Mouse (Mus musculus): ENCODE results near the gene Ccdc189.
"Not testable (repeated sequence)": the region's sequence is repeated elsewhere in the genome, so short reads cannot be mapped to it uniquely, and the experiment has no call there.

Ccdc189 gene

GRCm38 (mm10) chr7:127588011-127588871 is at the start of gene Ccdc189, which contains the start of gene Rnf40:
TSS of gene Ccdc189 (minus strand) at chr7:127588595.
TSS of gene Rnf40 (plus strand) at chr7:127588767.
- peak; percentile 75 for DNase-seq (ENCODE audit: low spot score)

- DNase-seq (ENCODE audit: low spot score), result peak; percentile 68
Observed at GRCm38 (mm10) chr7:127636963-127637362, 48.6 kb upstream of the Ccdc189 start.

- DNase-seq (ENCODE audit: low spot score), result no peak
Observed at GRCm38 (mm10) chr7:127631416-127631815, 43.0 kb upstream of the Ccdc189 start.

- no peak for DNase-seq (ENCODE audit: low spot score)
Observed at GRCm38 (mm10) chr7:127628646-127629045, 40.3 kb upstream of the Ccdc189 start.

- no peak for DNase-seq (ENCODE audit: low spot score)
Observed at GRCm38 (mm10) chr7:127626471-127626870, 38.1 kb upstream of the Ccdc189 start.

- no peak for DNase-seq (ENCODE audit: low spot score)
Observed at GRCm38 (mm10) chr7:127626039-127626438, 37.6 kb upstream of the Ccdc189 start.

GRCm38 (mm10) chr7:127618402-127618801 is 30.0 kb upstream of the Ccdc189 start:
- DNase-seq (ENCODE audit: low spot score), result not testable (repeated sequence)

- no peak for DNase-seq (ENCODE audit: low spot score)
Observed at GRCm38 (mm10) chr7:127617962-127618361, 29.6 kb upstream of the Ccdc189 start.

GRCm38 (mm10) chr7:127616881-127617280 is 28.5 kb upstream of the Ccdc189 start:
- no peak for DNase-seq (ENCODE audit: low spot score)

GRCm38 (mm10) chr7:127616336-127616735 is 27.9 kb upstream of the Ccdc189 start:
- DNase-seq (ENCODE audit: low spot score), result no peak

- peak; percentile 57 for DNase-seq (ENCODE audit: low spot score)
Observed at GRCm38 (mm10) chr7:127614891-127615843, 26.8 kb upstream of the Ccdc189 start, which contains the start of gene Zfp629. TSS of gene Zfp629 (minus strand) at chr7:127615797.

GRCm38 (mm10) chr7:127614511-127614890 is 26.1 kb upstream of the Ccdc189 start:
- DNase-seq (ENCODE audit: low spot score), result no peak

- DNase-seq (ENCODE audit: low spot score), result no peak
Observed at GRCm38 (mm10) chr7:127614091-127614490, 25.7 kb upstream of the Ccdc189 start.

- no peak for DNase-seq (ENCODE audit: low spot score)
Observed at GRCm38 (mm10) chr7:127613501-127613900, 25.1 kb upstream of the Ccdc189 start.

GRCm38 (mm10) chr7:127611561-127611960 is 23.2 kb upstream of the Ccdc189 start:
- DNase-seq (ENCODE audit: low spot score), result no peak

- no peak for DNase-seq (ENCODE audit: low spot score)
Observed at GRCm38 (mm10) chr7:127611011-127611410, 22.6 kb upstream of the Ccdc189 start.

GRCm38 (mm10) chr7:127607150-127607549 is 18.8 kb upstream of the Ccdc189 start:
- DNase-seq (ENCODE audit: low spot score), result no peak

- no peak for DNase-seq (ENCODE audit: low spot score)
Observed at GRCm38 (mm10) chr7:127604256-127604655, 15.9 kb upstream of the Ccdc189 start.

GRCm38 (mm10) chr7:127602903-127603302 is 14.5 kb upstream of the Ccdc189 start:
- no peak for DNase-seq (ENCODE audit: low spot score)

GRCm38 (mm10) chr7:127601735-127602134 is 13.3 kb upstream of the Ccdc189 start:
- DNase-seq (ENCODE audit: low spot score), result no peak

- no peak for DNase-seq (ENCODE audit: low spot score)
Observed at GRCm38 (mm10) chr7:127600612-127601011, 12.2 kb upstream of the Ccdc189 start.

- DNase-seq (ENCODE audit: low spot score), result no peak
Observed at GRCm38 (mm10) chr7:127596747-127597146, 8.4 kb upstream of the Ccdc189 start.

Data from urinary bladder, postnatal 25 days (tissue).